Mouse (Mus musculus): ENCODE measurements around the gene Mapre1.

The Mapre1 gene

DNA sequence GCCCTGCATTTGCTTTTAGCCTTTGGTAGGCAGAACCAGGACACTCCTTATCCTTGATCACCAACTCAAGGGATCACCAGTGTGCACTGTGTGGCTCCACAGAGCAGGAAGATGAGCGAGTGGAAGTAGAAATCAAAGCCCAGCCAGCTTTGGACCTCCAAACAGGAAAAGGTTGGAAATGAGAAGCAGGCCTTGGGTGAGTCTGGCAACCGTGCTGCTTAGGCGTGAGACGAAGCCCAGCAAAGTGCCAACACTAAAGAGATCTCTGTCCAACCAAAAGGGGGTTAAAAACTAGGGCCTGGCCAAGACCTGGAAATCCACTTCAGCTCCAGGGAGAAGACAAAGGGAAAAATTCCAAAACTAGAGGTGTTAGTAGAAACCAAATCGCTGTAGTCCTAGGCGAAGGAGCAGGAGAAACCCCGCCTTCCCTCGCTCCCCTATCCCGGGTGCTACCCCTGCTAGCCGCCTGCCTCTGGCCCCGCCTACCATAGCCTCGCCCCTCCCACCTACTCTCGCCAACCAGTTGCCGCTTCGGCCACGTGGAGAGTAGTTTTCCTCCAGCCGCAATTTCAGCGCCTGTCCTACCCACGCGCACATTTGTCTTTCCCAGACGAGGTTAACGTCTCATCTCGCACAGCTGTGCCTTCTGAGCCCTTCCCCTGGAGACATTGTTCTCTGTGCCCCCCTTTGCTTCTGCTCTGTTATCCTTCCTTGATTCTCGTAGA is 37.7 kb downstream of the Mapre1 start:
- DNase-seq (ENCODE audit: low read depth) = no peak

DNA sequence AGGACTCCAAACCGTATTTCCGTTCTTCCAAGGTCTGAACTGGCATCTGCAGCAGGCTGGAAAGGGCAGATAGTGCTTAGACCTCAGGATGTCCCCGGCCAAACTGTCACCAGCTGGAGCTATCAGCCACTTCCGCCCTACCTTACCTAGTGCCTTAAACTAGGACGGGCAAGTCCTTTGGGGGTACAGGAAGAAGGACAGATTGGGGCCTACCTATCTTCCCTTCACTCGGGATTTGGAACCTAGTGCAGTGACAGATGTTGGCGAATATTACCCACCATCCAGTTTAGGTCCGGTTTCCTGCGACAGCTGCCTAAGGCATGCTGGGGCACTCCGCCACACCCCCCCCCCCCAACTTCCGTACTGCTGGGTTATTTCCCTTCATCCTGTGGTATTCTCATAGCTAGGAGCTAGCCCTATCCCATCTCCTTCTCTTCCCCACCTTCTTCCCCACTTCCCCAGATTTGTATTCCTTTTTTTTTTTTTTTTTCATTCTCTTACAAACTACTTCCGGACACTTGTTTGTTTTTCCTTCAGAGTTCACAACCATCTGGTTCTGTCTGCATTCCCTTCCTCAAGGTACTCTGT is 38.4 kb downstream of the Mapre1 start, which contains the start of gene Efcab8:
Efcab8 (plus strand) TSS at position 538 of the 588 bp plus-strand sequence.
- DNase-seq (ENCODE audit: low read depth) = no peak

DNA sequence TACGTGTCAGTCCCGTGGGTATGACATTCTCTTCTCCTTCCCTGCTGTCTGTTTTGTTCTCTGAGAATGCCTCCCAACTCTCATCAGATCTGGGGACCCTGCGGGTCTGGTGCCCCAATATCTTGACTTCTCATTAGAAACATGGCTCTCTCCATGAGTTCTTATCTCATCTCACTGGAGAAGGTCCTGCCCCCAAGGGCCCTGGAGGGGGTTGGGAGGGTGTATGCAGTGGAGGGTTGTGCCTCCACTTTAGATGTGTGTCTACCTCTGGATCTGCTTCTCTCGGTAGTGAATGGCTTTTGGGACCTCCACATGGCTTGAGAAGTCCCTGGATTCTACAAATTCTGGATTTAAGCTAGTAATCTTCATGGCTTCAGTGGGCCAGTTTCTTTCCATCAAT is 40.1 kb downstream of the Mapre1 start:
- DNase-seq (ENCODE audit: low read depth) = no peak

DNA sequence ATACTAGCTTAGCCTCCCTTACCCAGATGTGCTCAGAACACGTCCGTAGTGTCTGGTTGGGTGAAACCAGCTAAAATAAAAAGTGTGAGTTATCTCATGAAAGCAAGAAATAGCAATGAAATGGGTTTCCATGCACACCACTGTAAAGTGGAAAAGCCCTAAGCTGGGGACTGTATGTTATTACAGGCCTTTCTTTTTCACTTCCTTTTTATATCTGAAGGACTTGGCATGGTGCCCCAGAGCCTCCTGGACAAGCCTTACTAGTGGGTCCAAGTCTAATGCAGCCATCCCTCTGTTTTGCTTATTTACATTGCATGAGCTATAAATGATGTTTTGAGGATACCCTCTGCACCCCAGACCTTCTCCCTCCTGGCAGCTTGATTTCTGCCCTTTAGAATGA is 43.6 kb downstream of the Mapre1 start:
- peak; percentile 23 for DNase-seq (ENCODE audit: low read depth)

DNA sequence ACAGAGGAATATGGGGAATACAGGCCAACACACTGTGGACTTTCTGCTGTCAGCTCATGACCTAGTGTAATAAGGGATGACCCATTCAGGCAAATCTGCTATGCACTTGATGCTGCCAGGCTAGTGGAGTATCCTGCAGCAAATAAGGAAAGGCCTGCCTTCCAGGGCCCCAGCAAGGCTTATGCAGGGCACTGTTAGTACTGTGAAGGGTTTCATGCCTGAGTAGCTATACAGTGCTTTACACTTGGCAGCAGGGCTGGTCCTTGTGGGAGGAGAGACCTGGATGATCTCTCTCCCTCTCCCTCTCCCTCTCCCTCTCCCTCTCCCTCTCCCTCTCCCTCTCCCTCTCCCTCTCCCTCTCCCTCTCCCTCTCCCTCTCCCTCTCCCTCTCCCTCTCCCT is 52.3 kb downstream of the Mapre1 start:
- DNase-seq (ENCODE audit: low read depth) = no peak

DNA sequence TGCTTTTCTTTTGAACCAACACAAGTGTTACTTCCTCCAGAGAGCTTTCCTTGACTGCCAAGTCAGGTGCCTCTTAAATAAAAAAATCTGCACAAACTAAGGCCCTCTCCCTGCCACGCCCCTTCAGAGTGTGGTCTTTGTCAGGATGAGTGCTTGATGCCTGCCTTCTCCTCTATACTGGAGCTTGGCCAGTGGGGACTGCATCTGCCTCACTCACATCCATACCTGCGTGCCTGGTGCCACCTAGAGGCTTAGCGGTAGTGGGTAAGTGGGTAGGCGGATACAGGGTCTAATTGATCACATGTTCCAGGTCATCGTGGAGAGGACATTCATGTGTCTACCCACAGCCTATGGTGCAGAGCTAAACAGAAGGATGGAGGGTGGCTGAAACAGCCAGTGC is 54.0 kb downstream of the Mapre1 start:
- peak; percentile 35 for DNase-seq (ENCODE audit: low read depth)

DNA sequence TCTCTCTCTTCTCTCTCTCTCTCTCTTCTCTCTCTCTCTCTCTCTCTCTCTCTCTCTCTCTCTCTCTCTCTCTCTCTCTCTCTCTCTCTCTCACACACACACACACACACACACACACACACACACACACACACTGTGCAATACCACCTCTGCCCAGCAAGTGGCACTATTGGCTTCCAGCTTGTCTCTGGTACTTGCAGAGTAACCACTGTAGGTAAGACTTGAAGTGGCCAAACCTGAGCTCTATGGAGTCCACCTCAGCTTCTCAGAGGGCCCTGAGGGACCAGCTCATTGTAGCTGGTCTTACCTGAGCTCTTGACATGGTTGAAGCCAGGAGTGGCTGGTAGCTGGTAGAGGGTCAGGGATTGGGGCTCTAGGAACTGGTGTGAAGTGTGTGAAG is 66.4 kb downstream of the Mapre1 start:
- peak; percentile 64 for DNase-seq (ENCODE audit: low read depth)

DNA sequence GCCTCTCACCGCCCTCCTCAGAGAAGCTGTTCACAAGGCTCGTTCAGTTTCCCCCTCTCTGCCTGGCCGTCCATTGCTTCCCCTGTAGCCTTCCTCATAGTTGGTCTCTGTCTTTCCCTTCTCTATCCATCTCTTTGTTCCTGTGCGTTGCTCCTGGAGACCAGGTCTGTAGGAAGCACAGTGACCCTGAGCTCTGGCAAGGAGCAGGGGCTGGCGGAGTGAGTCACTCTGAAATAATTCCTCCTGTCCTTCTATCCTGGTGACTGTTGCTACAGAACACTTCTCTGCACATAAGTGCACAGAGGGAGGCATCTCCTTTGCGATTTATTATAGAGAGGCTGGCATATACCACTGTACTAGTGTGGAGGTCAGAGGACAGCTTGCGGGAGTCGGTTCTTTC is 67.1 kb downstream of the Mapre1 start:
- DNase-seq (ENCODE audit: low read depth) = no peak

DNA sequence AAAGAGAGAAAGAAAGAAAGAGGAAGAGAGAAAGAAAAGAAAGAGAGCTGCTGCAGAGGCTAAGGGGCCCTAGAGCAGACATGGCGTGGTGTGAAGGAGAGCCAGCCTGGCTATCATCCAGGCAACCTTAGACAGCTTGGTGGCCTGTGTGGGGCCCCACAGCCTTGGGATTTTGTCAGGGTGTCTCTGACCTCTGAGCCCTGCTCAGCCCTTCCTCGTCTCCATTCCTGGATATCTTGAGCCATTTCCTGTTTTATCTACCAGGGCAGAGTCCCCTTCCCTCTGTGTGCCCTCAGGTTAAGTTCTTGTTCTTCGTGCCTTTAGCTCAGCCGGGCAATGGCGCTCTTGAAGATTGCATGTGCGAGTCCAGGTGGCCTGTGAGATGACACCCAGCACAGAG is 67.8 kb downstream of the Mapre1 start:
- DNase-seq (ENCODE audit: low read depth) = no peak

DNA sequence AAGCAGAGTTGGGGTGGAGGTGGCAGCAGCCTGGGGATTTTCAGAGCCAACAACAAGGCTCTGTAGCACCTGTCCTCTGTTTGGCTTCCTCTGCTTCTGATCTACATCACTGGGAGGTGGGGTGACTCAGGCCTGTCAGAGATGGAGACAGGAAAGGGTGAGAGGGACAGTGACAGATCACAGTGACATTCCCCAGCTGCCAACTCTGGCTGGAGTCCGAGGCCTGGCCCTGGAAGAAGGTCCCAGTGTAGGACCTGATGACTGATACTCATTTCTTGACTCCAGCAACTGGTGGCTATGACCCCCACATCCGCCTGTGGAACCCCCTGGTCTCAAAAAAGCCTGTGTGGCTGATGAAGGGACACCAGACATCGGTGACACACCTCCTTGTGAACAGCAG is 68.8 kb downstream of the Mapre1 start:
- DNase-seq (ENCODE audit: low read depth) = no peak

DNA sequence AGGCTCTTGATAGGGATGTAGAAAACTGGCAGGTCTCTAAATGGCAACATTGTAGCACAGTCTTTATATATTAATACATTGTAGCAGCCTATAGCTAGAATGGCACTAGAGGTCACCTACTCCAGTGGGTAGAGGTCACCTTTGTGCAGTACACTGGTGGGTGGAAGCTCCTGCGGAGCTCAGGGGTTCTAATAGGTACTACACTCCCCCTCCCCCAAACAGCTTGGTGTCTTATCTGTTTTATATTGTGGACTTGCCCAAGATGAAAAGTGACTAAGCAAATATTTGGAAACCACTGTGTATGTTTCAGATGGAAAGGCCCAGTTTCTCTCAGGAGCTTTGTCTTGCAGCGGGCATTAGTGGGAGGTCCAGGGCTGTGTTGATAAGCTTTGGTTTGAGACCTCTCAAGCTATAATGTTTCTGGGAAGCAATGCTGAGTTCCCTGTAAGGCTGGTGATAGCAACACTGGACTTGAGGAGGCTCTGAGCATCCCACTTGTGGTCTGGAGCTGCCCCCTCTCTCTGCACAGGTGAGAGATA is 81.0 kb downstream of the Mapre1 start:
- no peak for DNase-seq (ENCODE audit: low read depth)

Measured in NIH3T3 (cell line).